Mouse (Mus musculus): Measurements from ENCODE around the gene H2-Ke6.

DNA sequence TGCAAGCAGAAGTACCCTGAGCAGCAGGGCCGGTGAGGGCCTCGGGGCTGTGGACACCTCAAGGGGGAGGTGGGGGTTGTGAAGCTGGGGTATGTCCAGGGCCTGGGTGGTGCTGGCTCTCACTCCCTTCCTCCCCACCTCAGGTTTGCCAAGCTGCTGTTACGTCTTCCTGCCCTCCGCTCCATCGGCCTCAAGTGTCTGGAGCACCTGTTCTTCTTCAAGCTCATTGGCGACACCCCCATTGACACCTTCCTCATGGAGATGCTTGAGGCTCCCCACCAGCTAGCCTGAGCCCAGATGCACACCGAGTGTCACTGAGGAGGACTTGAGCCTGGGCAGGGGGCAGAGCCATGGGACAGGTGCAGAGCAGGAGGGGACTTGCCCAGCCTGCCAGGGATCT, 9.4 kb upstream of the H2-Ke6 start:
- no peak for TF ChIP-seq GATA1 (IDR thresholded peaks at IDR 0.05; ENCODE audit: borderline replicate concordance, low read length)
- no peak for TF ChIP-seq FLI1 (IDR thresholded peaks at IDR 0.05; ENCODE audit: low read length)

Data from megakaryocyte, embryonic 14.5 days (primary cell).